Mouse (Mus musculus): ENCODE data around the gene Tjap1.

- peak; percentile 28; the same call in 1 of the 2 replicates for TF ChIP-seq POLR2A (IDR thresholded peaks at IDR 0.05; ENCODE audit: low read depth, low read length)
- TF ChIP-seq CTCF (IDR thresholded peaks at IDR 0.05; ENCODE audit: extremely low read depth, insufficient read length, insufficient replicate concordance, low read depth, low read length) = peak; percentile 95; the same call in 1 of the 2 replicates
Observed at GRCm38 (mm10) chr17:46265918-46266618, 16.8 kb downstream of the Tjap1 start.

Measured in small intestine, adult 2 months (tissue).